Mouse (Mus musculus) right cerebral cortex, postnatal 4 days (tissue): Measurements from ENCODE around the gene BC004004.
"Not testable (repeated sequence)": the region's sequence is repeated elsewhere in the genome, so short reads cannot be mapped to it uniquely, and the experiment has no call there.

Source experiments
- DNase-seq: peaks from one replicate; pipeline ENCODE4 v3.0.0-alpha.2; 2022

Gene BC004004

DNA sequence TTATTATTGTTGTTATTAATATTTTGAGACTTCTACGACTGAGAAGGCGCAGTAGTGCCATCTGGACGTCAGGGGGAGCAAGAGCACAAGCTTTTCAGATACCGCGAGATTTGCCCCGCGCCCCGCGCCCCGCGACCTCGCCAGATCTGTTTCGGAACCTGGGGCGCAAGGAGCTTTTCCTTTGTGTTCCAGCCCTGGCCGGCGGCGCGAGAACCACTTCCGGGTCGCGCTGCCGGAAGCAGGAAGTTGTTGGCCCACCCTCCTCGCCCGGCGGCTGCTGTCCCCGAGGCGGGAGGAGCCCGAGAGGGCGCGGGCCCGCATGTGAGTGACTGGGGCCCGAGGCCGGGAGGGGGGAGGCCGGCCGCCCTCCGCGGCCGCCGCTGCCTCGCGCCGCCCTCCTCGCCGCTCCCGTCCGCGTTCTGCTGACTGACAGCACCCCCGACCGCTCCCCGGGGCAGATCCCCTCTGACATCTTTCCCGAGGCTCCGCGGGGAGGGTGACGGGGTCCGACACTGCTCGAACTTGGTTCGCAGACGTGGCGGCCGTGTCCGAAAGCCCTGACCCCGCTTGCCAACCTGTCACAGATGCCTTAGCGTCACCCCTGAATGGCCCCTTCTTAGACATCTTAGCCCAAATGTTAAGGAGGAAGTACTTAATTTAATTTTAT is at the start of gene BC004004:
Gene BC004004 (plus strand): TSS at position 107 of the 667 bp plus-strand sequence.
- peak; percentile 96 for DNase-seq

DNA sequence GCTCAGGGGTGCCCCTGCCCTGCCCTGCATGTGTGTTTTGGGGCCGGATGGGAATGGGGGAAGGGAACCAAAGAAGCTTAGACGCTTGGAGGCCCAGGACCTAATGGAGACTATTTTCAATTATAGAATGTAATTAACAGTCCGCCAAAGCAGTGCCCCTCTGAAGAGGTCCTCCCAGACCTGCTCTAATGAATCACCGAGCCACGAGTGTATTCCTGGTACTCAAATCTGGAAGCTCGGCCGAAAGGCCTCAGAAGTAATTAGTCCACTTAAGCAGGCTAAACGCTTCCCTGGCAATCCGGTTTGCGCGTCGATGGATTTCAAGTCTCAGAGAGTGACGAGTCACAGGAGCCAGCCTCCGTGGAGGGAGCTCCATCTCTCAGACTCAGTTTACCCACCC is 48.0 kb upstream of the BC004004 start:
- no peak for DNase-seq

GRCm38 (mm10) chr17:29231109-29231508 is 37.5 kb upstream of the BC004004 start:
- DNase-seq = no peak

DNA sequence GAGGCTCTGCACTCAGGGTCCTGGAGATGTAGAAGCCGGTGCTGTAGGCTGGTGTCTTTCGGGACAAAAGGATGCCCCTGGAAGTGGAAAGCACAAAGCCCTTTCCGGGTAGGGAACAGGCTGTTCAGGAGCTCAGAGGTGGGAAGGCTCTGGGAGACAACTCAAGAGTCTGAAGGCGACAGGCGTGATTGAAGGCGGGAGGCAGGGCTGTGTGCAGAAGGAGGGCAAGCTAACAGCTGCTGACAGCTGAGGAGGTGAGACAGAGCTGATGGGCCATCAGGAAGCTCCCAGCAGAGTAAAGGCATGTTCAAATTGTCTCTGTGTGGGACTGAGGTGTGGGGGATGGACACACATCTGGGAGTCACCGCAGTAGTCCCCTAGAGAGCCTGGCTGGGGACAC is 32.5 kb upstream of the BC004004 start:
- no peak for DNase-seq

- peak; percentile 22 for DNase-seq
Observed at GRCm38 (mm10) chr17:29237267-29237771, 31.3 kb upstream of the BC004004 start.

- peak; percentile 66 for DNase-seq
Observed at GRCm38 (mm10) chr17:29237772-29238420, 30.7 kb upstream of the BC004004 start, which contains the start of gene Cpne5. Gene Cpne5, minus strand, starts transcription at chr17:29238167.

GRCm38 (mm10) chr17:29238421-29238945 is 30.1 kb upstream of the BC004004 start:
- DNase-seq = peak; percentile 33

DNA sequence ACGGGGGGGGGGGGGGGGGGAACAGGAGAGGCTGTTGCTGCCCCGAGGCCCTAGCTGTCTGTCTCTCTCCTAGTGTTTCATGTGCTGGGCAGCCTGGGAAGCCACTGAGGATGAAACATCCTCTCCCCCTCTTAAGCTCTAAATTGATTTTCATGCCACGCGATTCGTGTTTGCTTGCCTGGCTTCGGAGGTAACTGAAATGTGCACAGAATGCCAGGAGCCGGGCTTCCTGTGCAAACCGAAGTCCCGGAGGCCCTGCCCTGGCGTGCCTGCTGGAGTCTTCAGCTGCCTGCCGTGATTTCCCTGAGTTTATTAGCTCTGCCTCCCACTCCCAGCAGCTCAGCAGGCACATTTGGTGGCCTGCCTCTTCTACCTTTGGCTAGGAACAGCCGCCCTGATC is 23.7 kb upstream of the BC004004 start:
- no peak for DNase-seq

GRCm38 (mm10) chr17:29245725-29246124 is 22.9 kb upstream of the BC004004 start:
- DNase-seq = peak; percentile 34

GRCm38 (mm10) chr17:29246602-29247001 is 22.0 kb upstream of the BC004004 start:
- DNase-seq = no peak

- DNase-seq = no peak
Observed at GRCm38 (mm10) chr17:29247881-29248280, 20.7 kb upstream of the BC004004 start.

- DNase-seq = peak; percentile 52
Observed at GRCm38 (mm10) chr17:29249512-29249911, 19.1 kb upstream of the BC004004 start.

DNA sequence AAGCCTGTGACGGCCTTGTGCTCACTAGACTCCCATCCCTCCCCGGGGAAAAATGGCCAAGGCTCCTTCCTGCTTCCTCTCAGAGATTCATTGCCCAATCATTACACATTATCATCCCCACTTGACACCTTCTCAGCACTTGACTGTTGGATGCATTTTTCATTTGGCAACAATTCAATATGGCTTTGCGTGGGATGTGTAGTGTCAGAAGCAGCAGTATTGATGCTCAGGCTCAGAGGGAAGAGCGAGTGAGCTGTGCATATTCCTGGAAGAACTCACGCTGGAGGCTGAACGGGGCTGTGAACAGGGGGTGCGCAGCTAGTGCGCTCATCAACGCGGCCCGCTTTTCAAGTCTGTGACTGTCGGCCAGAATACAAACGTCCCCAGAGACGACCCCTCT is 17.6 kb upstream of the BC004004 start:
- DNase-seq = not testable (repeated sequence)

- peak; percentile 52 for DNase-seq
Observed at GRCm38 (mm10) chr17:29251608-29252390, 16.8 kb upstream of the BC004004 start.

GRCm38 (mm10) chr17:29253236-29253635 is 15.4 kb upstream of the BC004004 start:
- DNase-seq = no peak

- DNase-seq = no peak
Observed at GRCm38 (mm10) chr17:29253684-29254083, 14.9 kb upstream of the BC004004 start.

- DNase-seq = not testable (repeated sequence)
Observed at GRCm38 (mm10) chr17:29254784-29255183, 13.8 kb upstream of the BC004004 start.

DNA sequence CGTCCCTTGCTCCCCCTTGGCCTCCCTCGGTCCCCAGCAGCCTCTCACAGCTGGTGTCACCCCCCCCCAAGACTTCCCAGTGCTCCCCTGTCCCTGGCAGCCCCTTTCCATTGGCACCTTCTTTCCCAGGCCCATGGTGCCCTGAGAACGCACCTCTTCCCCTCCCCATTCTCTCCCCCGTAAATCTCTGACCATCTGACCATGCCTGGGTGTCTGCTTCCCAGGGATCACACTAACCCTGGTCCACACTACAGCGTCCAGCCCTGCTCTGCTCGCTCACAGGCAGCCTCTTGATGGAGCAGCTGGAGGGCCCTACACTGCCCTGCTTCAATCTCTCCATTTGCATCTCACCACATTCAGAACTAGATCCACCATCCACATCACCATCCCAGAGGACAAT is 12.1 kb upstream of the BC004004 start:
- DNase-seq = no peak

DNA sequence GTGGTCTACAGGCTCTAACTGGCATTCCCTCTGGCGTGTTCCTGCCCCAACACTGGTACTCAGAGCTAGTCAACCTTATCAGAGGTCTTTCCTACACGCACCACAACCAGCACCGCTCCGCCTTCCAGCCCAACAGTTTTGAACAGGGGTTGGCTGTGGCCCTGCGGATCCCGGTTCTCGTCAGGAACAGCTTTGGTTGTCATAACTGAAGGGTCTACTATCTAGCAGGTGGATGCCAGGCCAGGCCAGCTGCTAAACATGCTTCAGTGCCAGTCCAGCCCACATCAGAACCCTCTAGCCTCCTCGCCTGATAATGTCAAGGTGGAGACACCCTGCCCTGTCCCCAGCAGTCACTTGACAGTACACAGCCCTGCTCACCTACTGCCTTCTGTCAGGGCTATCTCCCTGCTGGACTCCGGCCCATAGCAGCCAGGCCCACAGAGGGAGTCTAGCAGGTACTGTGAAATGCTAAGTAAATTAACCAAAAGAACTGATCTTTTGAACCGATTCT is 11.5 kb upstream of the BC004004 start:
- no peak for DNase-seq

GRCm38 (mm10) chr17:29258025-29258558 is 10.5 kb upstream of the BC004004 start:
- DNase-seq = no peak

DNA sequence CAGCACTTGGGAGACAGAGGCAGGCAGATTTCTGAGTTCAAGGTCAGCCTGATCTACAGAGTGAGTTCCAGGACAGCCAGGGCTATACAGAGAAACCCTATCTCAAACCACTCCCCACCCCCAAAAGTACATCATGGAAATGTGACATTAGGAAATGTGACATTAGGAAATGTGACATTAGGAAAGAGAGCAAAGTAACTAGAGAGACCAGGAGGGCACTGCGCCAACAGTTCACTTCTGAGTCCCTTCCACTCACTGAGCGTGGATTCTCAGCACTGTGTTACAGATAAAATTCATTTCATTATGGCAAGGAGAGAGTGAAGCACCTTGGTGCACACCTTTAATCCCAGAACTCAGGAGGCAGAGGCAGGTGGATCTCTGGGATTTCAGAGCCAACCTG is 9.7 kb upstream of the BC004004 start:
- no peak for DNase-seq

GRCm38 (mm10) chr17:29259489-29259888 is 9.1 kb upstream of the BC004004 start:
- DNase-seq = peak; percentile 80

- no peak for DNase-seq
Observed at GRCm38 (mm10) chr17:29260501-29260900, 8.1 kb upstream of the BC004004 start.
